Mouse (Mus musculus) heart, embryonic 16.5 days (tissue): ENCODE results near the gene Sephs2. TPM values are rescaled to one million over a fixed set of nuclear protein-coding genes. Genes with fewer than 3 reads are reported as not detected.

Source experiments
- ATAC-seq: fragments of 200-750 bp; cut with Nextera tagmentation; replicated peaks from 2 replicates; pipeline ENCODE4 v1.8.0; 2017; ENCODE audit warnings: moderate number of reproducible peaks; ENCODE audit not compliant: insufficient read depth, low FRiP score; ENCODE audit errors: extremely low read depth
- H3K27ac ChIP-seq: fragments of 300-500 bp; sonication (generic); 2 replicates; pipeline ENCODE4 v1.5.1; 2014; ENCODE audit warnings: mild to moderate bottlenecking, low read length, control low read depth, moderate library complexity
- H3K27me3 ChIP-seq: fragments of 300-500 bp; sonication (generic); 2 replicates; pipeline ENCODE4 v1.6.1; 2014; ENCODE audit warnings: low read length, mixed read lengths; ENCODE audit not compliant: control insufficient read depth, insufficient read depth
- H3K36me3 ChIP-seq: fragments of 300-500 bp; sonication (generic); 2 replicates; pipeline ENCODE4 v1.6.1; 2014; ENCODE audit not compliant: control insufficient read depth, insufficient read depth
- H3K4me1 ChIP-seq: fragments of 300-500 bp; sonication (generic); 2 replicates; pipeline ENCODE4 v1.6.1; 2014; ENCODE audit warnings: low read length, mixed read lengths; ENCODE audit not compliant: control insufficient read depth, insufficient read depth
- H3K4me2 ChIP-seq: fragments of 300-500 bp; sonication (generic); 2 replicates; pipeline ENCODE4 v1.6.1; 2014; ENCODE audit warnings: low read depth, mild to moderate bottlenecking, control low read depth, low read length
- H3K4me3 ChIP-seq: fragments of 300-500 bp; sonication (generic); 2 replicates; pipeline ENCODE4 v1.5.1; 2014; ENCODE audit warnings: mild to moderate bottlenecking, control low read depth, low read length
- H3K9ac ChIP-seq: fragments of 300-500 bp; sonication (generic); 2 replicates; pipeline ENCODE4 v1.6.1; 2014; ENCODE audit warnings: low read length, control low read depth
- H3K9me3 ChIP-seq: fragments of 300-500 bp; sonication (generic); replicated peaks from 2 replicates; pipeline ENCODE4 v1.6.1; 2016; ENCODE audit warnings: low read length; ENCODE audit not compliant: control insufficient read depth
- WGBS: fragments of 180-500 bp; shearing (Covaris S2); extraction: QIAGEN DNeasy Blood & Tissue Kit; methylation state at CpG from one replicate; pipeline ENCODE4 v1.1.7; 2014; 5-methylcytosine and 5-hydroxymethylcytosine counted together
- polyA plus RNA-seq: library from polyadenylated mRNA; unstranded; fragments of >200 nt; fragmentation: Nextera tagmentation; extraction: Ambion mirVana; gene quantifications from 2 replicates; pipeline ENCODE4 v1.2.1, GENCODE M21; 2015

Gene Sephs2
- polyA plus RNA-seq, 1 experiment from 2014 or later: 48.7 TPM

DNA sequence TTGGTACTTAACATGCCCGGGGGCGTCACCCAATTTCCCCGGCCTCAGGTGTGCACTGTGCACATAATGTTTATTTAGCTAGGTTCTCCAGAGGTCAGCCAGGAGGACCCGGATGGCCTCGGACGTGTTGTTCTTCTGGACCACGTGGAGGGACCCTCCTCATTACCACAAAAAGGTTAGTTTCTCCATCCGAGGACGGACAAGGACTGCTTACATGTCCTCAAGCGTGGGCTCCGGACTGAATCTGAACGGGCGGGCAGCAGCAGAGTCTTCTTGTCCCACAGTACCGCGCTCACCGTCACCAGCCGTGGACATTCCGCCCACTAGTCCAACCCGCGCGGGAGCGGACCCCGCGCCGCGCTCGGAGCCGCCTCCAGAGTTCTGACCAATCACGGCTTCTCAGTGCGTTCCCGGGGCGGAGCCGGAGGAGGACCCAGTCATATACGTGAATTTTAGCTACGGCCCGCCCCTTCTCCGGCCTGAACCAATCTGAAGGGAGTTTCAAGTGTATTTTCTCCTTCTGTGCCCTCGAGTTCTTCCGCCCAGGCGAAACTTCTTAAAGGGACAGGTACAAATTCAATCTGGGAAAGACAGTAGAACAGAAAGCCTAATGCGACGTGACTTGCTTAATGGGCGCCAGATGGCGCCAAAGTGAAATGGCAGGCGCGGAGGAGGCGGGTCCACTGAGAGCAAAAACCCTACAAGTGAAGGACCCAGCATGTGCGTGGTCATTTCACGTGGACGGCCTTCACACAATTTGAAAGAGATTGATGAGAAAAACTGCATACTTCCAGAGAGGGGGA, 13.3 kb downstream of the Sephs2 start, which contains the start of gene Dctpp1:
Gene Dctpp1, minus strand, starts transcription at position 401 of the 803 bp plus-strand sequence.
- H3K4me3 ChIP-seq: peak within 1 kb of the TSS; percentile 80
- no peaks in the 10 kb centered on the region for H3K27me3 ChIP-seq
- no peaks in the 10 kb centered on the region for H3K36me3 ChIP-seq
- under 1% methylated on average over 50 of the region's 50 CpGs for WGBS
- H3K27ac ChIP-seq: 0 out of 2 replicates have a peak within 1 kb of the TSS, but pooled peaks have one; percentile 41
- peaks cover 4% of the 10 kb centered on the region; the same call in 1 of the 2 replicates for H3K4me1 ChIP-seq
- H3K9me3 ChIP-seq: peaks cover 3% of the 10 kb centered on the region; the same call in 1 of the 2 replicates
- peak within 1 kb of the TSS; percentile 84 for H3K9ac ChIP-seq
- peak; percentile 99 for ATAC-seq
- peak within 1 kb of the TSS; percentile 87 for H3K4me2 ChIP-seq

DNA sequence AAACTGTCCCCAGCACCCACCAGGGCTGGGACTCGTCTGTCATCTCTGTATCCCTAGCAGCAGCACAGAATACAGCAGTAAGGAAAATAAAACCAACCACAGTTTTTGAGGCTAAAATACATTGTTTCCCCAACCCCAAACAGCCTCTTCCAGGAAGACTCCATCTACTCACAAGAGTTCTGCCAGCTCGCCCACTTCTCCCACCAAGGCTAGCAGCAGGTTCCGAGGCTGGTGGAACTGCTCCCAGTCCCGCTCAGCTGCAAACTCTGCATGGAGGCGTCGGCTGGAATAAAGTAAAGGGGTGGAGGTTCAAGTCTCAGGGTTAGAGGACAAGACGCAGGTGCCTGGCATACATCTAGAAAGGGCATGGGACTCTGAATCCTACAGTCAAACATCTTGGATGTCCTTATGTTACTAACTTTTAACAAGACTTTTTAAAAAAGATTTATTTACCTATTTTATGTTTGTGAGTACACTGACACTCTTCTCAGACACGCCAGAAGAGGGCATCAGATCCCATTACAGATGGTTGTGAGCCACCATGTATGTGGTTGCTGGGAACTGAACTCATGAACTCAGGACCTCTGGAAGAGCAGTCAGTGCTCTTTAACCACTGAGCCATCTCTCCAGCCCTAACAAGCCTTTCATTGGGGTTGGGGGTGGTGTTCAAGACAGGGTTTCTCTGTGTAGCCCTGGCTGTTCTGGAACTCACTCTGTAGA, 14.5 kb downstream of the Sephs2 start:
- Histone ChIP-seq H3K4me3 (peak overlapping the region; percentile 80), H3K9me3 (peaks cover 3% of the 10 kb centered on the region; the same call in 1 of the 2 replicates), H3K36me3 (no peaks in the 10 kb centered on the region), H3K9ac (no peak overlapping the region), H3K4me2 (peak overlapping the region; percentile 87), H3K27me3 (no peaks in the 10 kb centered on the region), H3K4me1 (peaks cover 11% of the 10 kb centered on the region), H3K27ac (no peak overlapping the region)
- 70% methylated on average over 8 of the region's 8 CpGs for WGBS
- ATAC-seq: no peak

GRCm38 (mm10) chr7:127256518-127256917, 17.3 kb downstream of the Sephs2 start:
- 93% methylated on average over 5 of the region's 5 CpGs for WGBS

DNA sequence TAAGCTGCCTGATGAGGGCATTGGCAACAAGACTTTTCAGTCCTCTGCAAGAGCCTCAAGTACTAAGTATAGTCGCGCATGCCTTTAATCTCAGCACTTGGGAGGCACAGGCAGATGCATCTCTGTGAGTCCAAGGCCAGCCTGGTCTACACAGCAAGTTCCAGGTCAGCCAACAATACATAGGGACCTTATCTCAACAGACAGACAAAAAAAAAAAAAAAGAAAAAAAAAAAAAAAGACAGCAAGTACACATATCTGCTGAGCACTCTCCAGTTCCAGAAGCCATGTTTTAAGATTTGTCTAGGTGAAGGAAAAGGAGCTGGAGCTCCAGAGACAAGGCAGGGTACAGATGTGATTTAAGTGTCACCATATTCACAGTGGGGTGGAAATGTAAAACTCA, 17.9 kb downstream of the Sephs2 start:
- Histone ChIP-seq H3K4me2 (no peak overlapping the region), H3K27ac (no peak overlapping the region), H3K4me1 (peaks cover 11% of the 10 kb centered on the region), H3K9ac (no peak overlapping the region), H3K27me3 (no peaks in the 10 kb centered on the region), H3K36me3 (no peaks in the 10 kb centered on the region; the same call in 1 of the 2 replicates), H3K4me3 (no peak overlapping the region), H3K9me3 (no peaks in the 10 kb centered on the region)
- ATAC-seq: no peak
- WGBS: 82% methylated on average over 2 of the region's 2 CpGs

More at GRCm38 (mm10) chr7:127256518-127256917, 17.3 kb downstream of the Sephs2 start:
- no peak overlapping the region for H3K4me2 ChIP-seq
- ATAC-seq: no peak
- H3K9ac ChIP-seq: no peak overlapping the region
- no peak overlapping the region for H3K27ac ChIP-seq
- no peaks in the 10 kb centered on the region for H3K27me3 ChIP-seq
- no peaks in the 10 kb centered on the region for H3K9me3 ChIP-seq
- peaks cover 15% of the 10 kb centered on the region for H3K4me1 ChIP-seq
- H3K36me3 ChIP-seq: no peaks in the 10 kb centered on the region; the same call in 1 of the 2 replicates
- no peak overlapping the region for H3K4me3 ChIP-seq

GRCm38 (mm10) chr7:127255008-127255407, 18.8 kb downstream of the Sephs2 start:
- Histone ChIP-seq H3K4me1 (peaks cover 11% of the 10 kb centered on the region), H3K9ac (peak overlapping the region; percentile 77), H3K27me3 (no peaks in the 10 kb centered on the region), H3K27ac (no peak overlapping the region), H3K4me2 (peak overlapping the region; percentile 82), H3K36me3 (no peaks in the 10 kb centered on the region; the same call in 1 of the 2 replicates), H3K4me3 (peak overlapping the region; percentile 70; the same call in 1 of the 2 replicates), H3K9me3 (no peaks in the 10 kb centered on the region)
- 30% methylated on average over 4 of the region's 4 CpGs for WGBS
- no peak for ATAC-seq

- Histone ChIP-seq H3K27ac (peak overlapping the region; percentile 89), H3K27me3 (no peaks in the 10 kb centered on the region), H3K4me3 (peak overlapping the region; percentile 70), H3K9ac (peak overlapping the region; percentile 88), H3K36me3 (no peaks in the 10 kb centered on the region; the same call in 1 of the 2 replicates), H3K9me3 (no peaks in the 10 kb centered on the region), H3K4me2 (peak overlapping the region; percentile 82), H3K4me1 (peaks cover 11% of the 10 kb centered on the region)
- under 1% methylated on average over 132 of the region's 136 CpGs for WGBS
- ATAC-seq: peak; percentile 92
These were observed 19.8 kb downstream of the Sephs2 start for GRCm38 (mm10) chr7:127253821-127254769.

DNA sequence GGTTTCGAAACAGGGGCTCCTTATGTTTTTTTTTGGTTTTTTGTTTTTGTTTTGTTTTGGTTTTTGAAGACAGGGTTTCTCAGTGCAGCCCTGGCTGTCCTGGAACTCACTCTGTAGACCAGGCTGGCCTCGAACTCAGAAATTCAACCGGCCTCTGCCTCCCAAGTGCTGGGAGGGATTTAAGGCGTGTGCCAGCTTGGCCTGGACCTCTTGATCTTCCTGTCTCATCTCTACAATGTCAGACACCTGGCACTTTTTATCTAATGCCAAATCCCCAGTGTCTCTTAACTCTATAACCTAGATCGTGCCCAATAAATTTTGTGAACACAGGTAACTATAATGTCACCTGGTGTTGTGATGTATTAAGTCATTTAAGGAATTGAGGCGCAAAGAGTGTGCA, 20.5 kb downstream of the Sephs2 start:
- no peaks in the 10 kb centered on the region for H3K27me3 ChIP-seq
- H3K4me1 ChIP-seq: peaks cover 11% of the 10 kb centered on the region
- peak overlapping the region; percentile 89 for H3K27ac ChIP-seq
- peak overlapping the region; percentile 88 for H3K9ac ChIP-seq
- H3K36me3 ChIP-seq: no peaks in the 10 kb centered on the region; the same call in 1 of the 2 replicates
- no peak for ATAC-seq
- peak overlapping the region; percentile 82 for H3K4me2 ChIP-seq
- H3K4me3 ChIP-seq: peak overlapping the region; percentile 70
- H3K9me3 ChIP-seq: no peaks in the 10 kb centered on the region
- WGBS: 78% methylated on average over 6 of the region's 6 CpGs

DNA sequence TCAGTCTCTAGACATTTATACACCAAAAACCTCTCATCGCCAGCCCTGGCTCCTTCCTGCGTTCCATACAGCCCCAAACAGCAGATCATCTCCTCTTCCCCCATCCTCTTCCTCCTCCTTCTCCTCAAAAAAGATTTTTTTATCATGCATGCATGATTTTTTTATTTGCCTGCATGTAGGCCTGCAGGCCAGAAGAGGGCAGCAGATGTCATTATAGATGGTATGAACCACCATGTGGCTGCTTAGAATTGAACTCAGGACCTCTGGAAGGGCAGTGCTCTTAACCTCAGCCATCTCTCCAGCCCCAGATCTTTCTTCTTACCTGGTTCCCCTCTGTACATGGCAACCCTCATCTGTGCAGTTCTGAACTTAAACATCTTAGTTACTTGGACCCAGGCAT, 21.4 kb downstream of the Sephs2 start:
- Histone ChIP-seq H3K4me2 (no peak overlapping the region), H3K9me3 (no peaks in the 10 kb centered on the region), H3K36me3 (no peaks in the 10 kb centered on the region; the same call in none of the 2 replicates), H3K27ac (no peak overlapping the region), H3K27me3 (no peaks in the 10 kb centered on the region), H3K4me3 (no peak overlapping the region), H3K4me1 (peaks cover 11% of the 10 kb centered on the region), H3K9ac (no peak overlapping the region)
- WGBS: 78% methylated on average over 2 of the region's 2 CpGs
- ATAC-seq: no peak
